Comparison of ENCODE assay signal across 28 mouse cellular contexts in the genomic region with DNA sequence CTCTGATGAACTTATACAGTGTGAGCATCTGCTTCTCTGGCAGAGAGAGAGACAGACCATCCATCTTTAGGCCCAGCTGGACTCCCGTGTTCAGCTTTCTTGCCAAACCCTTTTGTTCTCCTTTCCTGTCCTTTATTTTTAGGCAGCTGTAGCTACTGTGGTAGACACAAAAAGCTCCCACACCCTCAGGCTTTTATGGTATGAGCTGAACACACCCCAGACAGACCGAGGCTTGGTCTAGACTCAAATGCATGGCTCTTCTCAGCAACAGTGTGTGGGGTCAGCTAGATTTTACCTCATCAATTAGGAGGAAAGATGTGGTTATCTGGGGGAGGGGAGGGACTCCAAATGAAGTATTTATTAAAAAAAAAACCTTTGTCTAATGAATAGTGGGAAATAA.
DNase-seq lines count a peak whose midpoint lies in the region; ATAC-seq lines count a peak whose summit lies in the region.
"Had no signal": no experiment of that assay in that cellular context is flagged by ENCODE, and none has a peak within 500 bp of the region (broad histone marks: within the 10 kb centered on the region; RNA-seq: fewer than 3 reads in every experiment).

No protein-coding gene starts in this region.

- no peaks in the 10 kb centered on the region for H3K27me3 ChIP-seq in kidney, embryonic 15.5 days
- H3K27me3 ChIP-seq: forebrain, embryonic 12.5 days; intestine, embryonic 15.5 days; limb, embryonic 15.5 days; liver, embryonic 13.5 days; midbrain, embryonic 15.5 days; Patski had no signal

- 38% methylated on average over 2 of the region's 2 CpGs for WGBS in kidney, embryonic 15.5 days

- peaks cover 3% of the 10 kb centered on the region; the same call in 1 of the 2 replicates for H3K4me1 ChIP-seq in kidney, embryonic 15.5 days
- H3K4me1 ChIP-seq: heart, embryonic 12.5 days; limb, embryonic 15.5 days; liver, embryonic 13.5 days; midbrain, embryonic 10.5 days; midbrain, embryonic 15.5 days had no signal

- no peaks in the 10 kb centered on the region for H3K9me3 ChIP-seq in kidney, embryonic 15.5 days (replicated peaks)
- H3K9me3 ChIP-seq: forebrain, embryonic 12.5 days; heart, embryonic 12.5 days; intestine, embryonic 15.5 days; limb, embryonic 10.5 days; limb, embryonic 15.5 days; liver, embryonic 13.5 days; midbrain, embryonic 10.5 days; midbrain, embryonic 15.5 days had no signal

- H3K4me3 ChIP-seq in kidney, embryonic 15.5 days (replicated peaks), result no peak overlapping the region
- H3K4me3 ChIP-seq: erythroblast, embryonic 14.5 days; forebrain, embryonic 12.5 days; heart, embryonic 12.5 days; intestine, embryonic 15.5 days; limb, embryonic 10.5 days; limb, embryonic 15.5 days; liver, embryonic 13.5 days; midbrain, embryonic 10.5 days; midbrain, embryonic 15.5 days had no signal

- no peak overlapping the region for H3K27ac ChIP-seq in kidney, embryonic 15.5 days
- H3K27ac ChIP-seq: forebrain, embryonic 12.5 days; hindbrain, postnatal 0 days; intestine, embryonic 15.5 days; limb, embryonic 10.5 days; limb, embryonic 15.5 days; liver, embryonic 13.5 days; midbrain, embryonic 10.5 days; midbrain, embryonic 15.5 days had no signal

- H3K9ac ChIP-seq in kidney, embryonic 15.5 days, result no peak overlapping the region
- H3K9ac ChIP-seq: forebrain, embryonic 12.5 days; heart, embryonic 12.5 days; intestine, embryonic 15.5 days; limb, embryonic 15.5 days; liver, embryonic 13.5 days; midbrain, embryonic 15.5 days had no signal

- no peak for ATAC-seq in kidney, embryonic 15.5 days (replicated peaks; ENCODE audit: low FRiP score)
- ATAC-seq: hindbrain, postnatal 0 days; intestine, embryonic 15.5 days; midbrain, embryonic 15.5 days; Patski had no signal

- H3K4me2 ChIP-seq in kidney, embryonic 15.5 days, result no peak overlapping the region
- H3K4me2 ChIP-seq: forebrain, embryonic 12.5 days; heart, embryonic 12.5 days; intestine, embryonic 15.5 days; limb, embryonic 15.5 days; liver, embryonic 13.5 days; midbrain, embryonic 15.5 days had no signal

- no peaks in the 10 kb centered on the region for H3K36me3 ChIP-seq in kidney, embryonic 15.5 days
- H3K36me3 ChIP-seq: forebrain, embryonic 12.5 days; heart, embryonic 12.5 days; intestine, embryonic 15.5 days; limb, embryonic 10.5 days; limb, embryonic 15.5 days; liver, embryonic 13.5 days; midbrain, embryonic 10.5 days; midbrain, embryonic 15.5 days had no signal

- peak; percentile 35 for DNase-seq in heart, adult 8-10 months (ENCODE audit: low spot score)
- no peak for DNase-seq in heart, adult 18-20 months
- DNase-seq in kidney, postnatal 10 days, result peak; percentile 12
- peak; percentile 23 for DNase-seq in lung, postnatal 36 days
- no peak for DNase-seq in lung, postnatal 10 days
- DNase-seq in telencephalon, adult 2 months (ENCODE audit: low read depth, low spot score), result peak; percentile 13
- DNase-seq: adrenal gland, postnatal 36 days; cerebellum, adult 2 months; cerebellum, postnatal 14 days; gastrocnemius, postnatal 25 days; heart, adult 11 months; heart, postnatal 4 days; layer of hippocampus, adult 9-11 months; liver, embryonic 13.5 days; lung, adult 18-20 months; retina, postnatal 1 day; right cerebral cortex, postnatal 14 days had no signal

Comparison
In these comparisons a context has a peak if more than half of its experiments do, and no peak if none do; other contexts are left out.
1. DNase-seq: peak in heart, adult 8-10 months (single experiment), kidney, postnatal 10 days (single experiment), lung, postnatal 36 days (single experiment) and telencephalon, adult 2 months (single experiment); none in heart, adult 18-20 months (0 of 2) and lung, postnatal 10 days (single experiment).